Mouse (Mus musculus): ENCODE measurements around the gene Fancc.

DNA sequence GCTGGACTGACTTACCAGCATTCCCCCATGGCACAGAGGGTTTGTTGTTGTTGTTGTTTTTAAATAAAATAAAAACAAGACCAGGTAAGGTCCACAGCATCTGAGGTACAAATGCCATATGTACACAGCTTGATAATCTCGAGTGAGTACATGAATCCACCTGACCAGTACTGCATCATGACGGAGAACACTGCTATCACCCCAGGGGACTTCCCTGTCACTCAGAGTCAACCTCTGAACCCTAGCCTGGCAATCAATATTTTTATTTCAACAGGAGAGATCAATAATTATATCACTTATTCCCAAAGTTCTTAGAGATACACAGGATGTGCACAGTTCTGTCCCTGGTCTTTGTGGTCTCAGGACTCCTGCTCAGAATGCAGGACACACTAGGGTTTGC lies 171.1 kb downstream of the Fancc start:
- TF ChIP-seq CTCF (IDR thresholded peaks at IDR 0.05; ENCODE audit: insufficient read depth, low read length) (no peak), POLR2A (IDR thresholded peaks at IDR 0.05; ENCODE audit: borderline replicate concordance, extremely low read depth, low read depth, low read length) (no peak)
